Mouse (Mus musculus) adrenal gland, postnatal 36 days (tissue): ENCODE data around the gene Myrip. TPM values are rescaled to one million over a fixed set of nuclear protein-coding genes. Genes with fewer than 3 reads are reported as not detected.
A peak's percentile ranks its signal among the peaks of the same experiment; 100 is the strongest.

Source experiments
- DNase-seq, 2 experiments: peaks; one replicate each; pipeline ENCODE4 v3.0.0; 2021; ENCODE audit warnings: mixed read lengths in 1 of 2
- total RNA-seq, 2 experiments: library from RNA; stranded (reverse); gene quantifications; 2 replicates each; pipeline ENCODE4 v1.2.3; 2021

Gene Myrip
- total RNA-seq, 2 experiments from 2014 or later, result 5.8 to 5.9 TPM

DNA sequence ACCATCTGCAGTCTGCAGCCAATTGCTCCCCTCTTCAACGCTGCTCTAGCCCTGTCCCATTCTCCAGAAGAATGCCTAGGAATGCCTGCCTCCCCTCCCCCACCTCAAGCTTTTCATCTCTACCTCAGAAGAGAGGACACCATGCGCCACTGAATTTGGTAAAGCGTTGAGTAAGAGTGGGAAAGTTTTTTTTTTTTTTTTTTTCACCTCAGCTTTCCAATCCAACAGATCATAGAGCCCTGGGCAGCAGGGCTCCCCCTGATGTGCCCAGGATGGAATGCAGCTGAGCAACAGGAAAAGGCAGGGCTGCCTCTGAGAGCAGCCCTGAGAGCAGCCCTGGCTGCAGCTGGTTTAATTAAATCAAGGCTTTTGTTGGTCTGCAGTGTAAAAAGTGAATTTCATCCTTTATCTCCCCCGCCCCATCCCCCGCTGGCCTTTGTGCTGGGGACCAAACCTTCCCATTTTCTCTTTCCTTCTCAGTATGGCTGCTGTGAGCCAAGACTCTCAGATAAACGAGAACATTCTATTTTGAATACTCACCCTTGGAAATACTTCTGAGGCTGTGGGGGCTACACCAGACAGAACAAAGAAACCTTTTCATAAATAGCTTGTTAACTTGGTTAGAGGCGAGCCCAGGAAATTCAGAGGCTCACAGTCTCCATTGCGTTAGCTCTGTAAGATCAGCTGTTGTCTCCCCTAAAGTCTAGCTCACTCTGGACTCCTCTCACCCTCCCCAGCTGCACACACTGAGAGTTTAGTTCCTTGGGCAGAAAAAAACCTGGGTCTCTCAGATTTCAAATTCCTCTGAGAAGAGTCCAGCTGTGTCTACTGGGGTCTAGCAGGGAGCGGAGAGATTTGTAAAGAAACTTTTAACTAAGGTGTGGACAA is 154.7 kb downstream of the Myrip start:
- DNase-seq, result no peak

DNA sequence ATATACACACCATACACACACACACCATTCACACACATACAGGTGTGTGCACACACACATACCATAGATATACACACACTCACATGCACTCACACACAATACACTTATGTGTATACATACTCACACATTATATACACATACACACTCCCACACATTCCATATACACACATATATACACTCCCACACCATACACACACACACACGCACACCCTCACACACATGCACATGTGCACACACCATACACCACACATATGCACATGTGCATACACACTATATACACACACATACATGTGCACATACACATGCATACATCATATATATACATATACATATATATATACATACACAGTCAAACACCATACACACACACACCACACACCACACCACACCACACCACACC is 169.1 kb downstream of the Myrip start:
- DNase-seq, result no peak

GRCm38 (mm10) chr9:120481644-120482043 is 180.3 kb downstream of the Myrip start:
- DNase-seq, result no peak

DNA sequence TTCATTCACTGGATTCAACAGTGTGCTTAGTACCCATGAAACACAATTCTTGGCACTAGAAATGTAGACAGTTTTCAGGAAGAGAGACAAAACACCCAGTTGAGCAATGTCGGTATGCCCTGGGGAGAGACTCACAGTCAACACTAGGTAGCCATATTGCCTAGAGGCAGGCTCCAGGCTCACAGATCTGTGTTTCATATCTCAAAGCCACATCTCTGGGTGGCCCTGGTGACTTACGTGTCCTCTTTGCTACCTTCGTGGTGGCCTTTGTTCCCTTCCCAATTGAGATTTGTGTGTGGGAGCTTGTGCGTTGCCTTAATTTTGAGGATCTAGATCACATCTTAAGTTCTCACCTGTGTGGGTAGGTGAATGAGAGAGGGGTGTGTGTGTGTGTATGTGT is 181.1 kb downstream of the Myrip start:
- no peak for DNase-seq

DNA sequence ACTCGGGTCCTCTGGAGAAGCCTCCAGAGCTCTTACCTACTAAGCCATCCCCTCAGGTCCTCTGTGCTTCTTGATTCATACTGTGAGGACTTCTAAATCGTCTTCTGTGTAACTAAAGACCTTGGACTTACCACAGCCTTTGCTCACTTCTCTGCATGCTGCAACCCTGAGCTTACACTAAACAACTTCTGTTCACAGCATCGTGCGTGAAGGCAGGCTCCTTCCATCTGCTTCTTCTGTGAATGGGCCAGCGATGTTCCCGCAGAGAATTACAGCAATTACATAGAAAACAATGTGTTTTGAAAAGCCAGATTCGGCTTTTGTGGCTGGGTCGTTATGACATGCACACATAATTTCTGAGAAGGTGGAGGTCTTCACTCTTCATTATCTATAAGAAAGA is 181.8 kb downstream of the Myrip start:
- no peak for DNase-seq

GRCm38 (mm10) chr9:120487076-120487475 is 185.8 kb downstream of the Myrip start:
- DNase-seq, result peak; percentile 58 to 64

DNA sequence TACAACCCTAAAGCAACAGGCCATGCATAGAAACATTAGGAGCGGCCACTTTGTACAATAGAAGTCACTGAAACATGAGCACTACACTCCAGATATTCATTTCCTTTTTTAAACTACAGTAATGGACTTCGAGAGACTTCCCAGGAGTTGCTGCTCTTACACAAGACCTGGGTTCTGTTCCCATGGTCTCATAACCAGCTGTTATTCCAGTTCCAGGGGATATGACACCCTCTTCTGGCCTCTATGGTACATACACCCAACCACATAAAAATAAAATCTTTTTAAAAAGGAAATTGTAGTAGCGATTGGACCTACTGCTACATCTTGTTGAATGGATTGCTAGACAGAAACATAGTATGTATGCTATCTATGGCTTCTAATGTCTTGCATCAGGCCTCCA is 190.2 kb downstream of the Myrip start:
- DNase-seq, result no peak

- peak in 1 of 2 experiments; percentile 1 for DNase-seq
Observed at GRCm38 (mm10) chr9:120492010-120492399, 190.7 kb downstream of the Myrip start, which contains the start of gene Eif1b. TSS of gene Eif1b (plus strand) at chr9:120492232.

- DNase-seq, result peak; percentile 82 to 91
Observed at GRCm38 (mm10) chr9:120492400-120493351, 191.4 kb downstream of the Myrip start.

DNA sequence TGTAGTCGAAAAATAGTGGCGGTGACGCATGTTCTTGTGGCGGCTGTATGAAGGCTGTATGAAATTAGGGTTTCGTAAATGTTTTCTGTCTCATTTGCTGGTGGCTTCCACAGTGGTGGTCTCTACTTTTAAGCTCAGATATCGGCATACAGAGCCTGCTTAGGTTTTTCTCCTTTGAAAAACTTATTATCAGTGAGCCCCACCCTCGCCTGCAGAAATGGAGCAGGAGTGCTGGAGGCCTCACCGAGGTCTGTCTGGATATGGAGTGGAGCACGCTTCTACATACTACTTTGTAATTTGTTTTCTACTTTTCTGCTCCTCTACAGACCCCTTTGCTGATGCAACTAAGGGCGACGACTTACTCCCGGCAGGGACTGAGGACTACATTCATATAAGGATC is 192.5 kb downstream of the Myrip start:
- DNase-seq, result no peak

GRCm38 (mm10) chr9:120496691-120497090 is 195.4 kb downstream of the Myrip start:
- DNase-seq, result peak; percentile 58 to 69

DNA sequence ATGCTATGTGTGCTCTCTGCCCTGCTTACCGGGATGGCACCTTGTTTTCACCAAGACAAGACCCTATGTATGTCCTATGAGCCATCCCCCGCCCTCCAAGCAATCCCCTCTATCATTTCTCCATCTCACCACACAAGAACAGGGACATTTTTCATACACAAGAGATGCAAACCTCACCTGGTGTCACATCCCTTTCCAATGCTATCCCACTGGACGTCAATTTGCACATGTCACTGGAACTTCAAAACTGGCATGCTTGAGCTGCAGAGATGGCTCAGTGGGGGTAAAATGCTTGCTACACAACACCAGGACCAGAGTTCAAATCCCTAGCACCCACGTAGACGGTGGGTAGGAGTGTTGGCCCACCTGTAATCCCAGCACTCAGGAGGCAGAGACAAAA is 196.7 kb downstream of the Myrip start:
- no peak for DNase-seq

DNA sequence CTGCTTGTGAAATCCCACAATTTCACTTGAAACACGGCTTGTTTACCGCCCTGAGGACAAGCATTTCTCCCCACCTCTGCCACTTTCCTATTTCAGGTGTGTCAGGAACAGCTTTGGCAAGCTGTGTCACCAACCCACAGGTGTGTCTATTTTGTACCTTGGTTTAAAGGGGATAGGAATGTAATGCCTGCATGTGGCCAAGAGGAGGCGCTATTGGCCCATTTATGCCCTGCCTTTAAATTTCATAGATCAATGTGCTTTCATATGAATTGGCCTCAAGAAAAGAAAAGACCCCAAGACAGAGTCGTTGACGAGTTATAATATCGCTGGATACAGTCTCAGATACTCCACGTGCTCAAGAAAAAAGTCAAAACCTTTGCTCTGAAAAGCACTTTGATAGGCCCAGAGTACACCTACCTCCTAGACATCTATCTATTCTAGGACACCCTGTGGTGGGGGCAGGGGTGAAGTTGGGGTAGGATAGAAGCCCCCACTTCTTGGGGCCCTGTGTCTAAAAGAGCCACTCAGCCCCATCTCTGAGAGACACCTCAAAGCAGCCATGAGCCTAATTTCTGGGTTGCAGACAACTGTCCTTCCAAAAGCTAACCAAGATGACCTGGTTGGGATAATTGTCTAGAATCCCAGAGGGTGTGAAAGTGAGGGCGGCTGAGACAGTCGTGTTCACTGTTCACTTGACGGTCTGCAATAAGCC is 200.0 kb downstream of the Myrip start:
- DNase-seq, result no peak

GRCm38 (mm10) chr9:120502013-120502412 is 200.7 kb downstream of the Myrip start:
- peak; percentile 72 to 77 for DNase-seq

GRCm38 (mm10) chr9:120504423-120504822 is 203.1 kb downstream of the Myrip start:
- DNase-seq, result no peak

- peak; percentile 17 to 44 for DNase-seq
Observed at GRCm38 (mm10) chr9:120511781-120512180, 210.5 kb downstream of the Myrip start.

- no peak for DNase-seq
Observed at GRCm38 (mm10) chr9:120516720-120517119, 215.4 kb downstream of the Myrip start.

GRCm38 (mm10) chr9:120518946-120519345 is 217.6 kb downstream of the Myrip start:
- no peak for DNase-seq

DNA sequence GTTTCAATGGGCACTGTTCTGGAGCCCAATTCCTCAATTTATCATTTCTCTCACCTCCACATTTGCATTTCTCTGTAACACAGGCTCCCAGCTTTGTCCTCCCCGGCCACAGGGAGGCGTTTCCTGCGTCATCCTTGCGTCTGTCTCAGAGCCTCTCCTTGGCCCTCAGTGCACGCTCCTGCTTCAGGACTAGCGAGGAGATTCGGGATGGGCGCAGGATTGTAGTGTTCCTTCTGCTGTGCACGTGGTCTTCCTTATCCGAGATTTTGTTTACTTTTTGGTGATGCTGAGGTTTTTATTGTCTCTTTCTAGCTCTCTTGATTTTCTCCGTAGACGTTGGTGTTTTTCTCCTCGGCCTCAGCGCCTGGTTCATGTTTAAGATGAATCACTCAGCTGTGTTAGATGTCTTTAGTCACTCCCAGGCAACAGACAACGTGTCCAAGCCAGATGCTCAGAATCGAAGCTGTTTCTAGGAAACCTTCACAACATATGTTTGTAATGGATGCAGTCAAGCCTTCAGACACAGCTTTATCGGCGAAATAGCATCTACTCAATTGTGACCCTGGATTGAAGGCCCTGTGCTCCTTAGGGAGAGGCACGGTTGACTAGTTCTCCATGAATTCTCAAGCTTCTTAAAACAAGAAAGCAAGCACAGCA is 218.3 kb downstream of the Myrip start:
- DNase-seq, result peak in 1 of 2 experiments; percentile 18

DNA sequence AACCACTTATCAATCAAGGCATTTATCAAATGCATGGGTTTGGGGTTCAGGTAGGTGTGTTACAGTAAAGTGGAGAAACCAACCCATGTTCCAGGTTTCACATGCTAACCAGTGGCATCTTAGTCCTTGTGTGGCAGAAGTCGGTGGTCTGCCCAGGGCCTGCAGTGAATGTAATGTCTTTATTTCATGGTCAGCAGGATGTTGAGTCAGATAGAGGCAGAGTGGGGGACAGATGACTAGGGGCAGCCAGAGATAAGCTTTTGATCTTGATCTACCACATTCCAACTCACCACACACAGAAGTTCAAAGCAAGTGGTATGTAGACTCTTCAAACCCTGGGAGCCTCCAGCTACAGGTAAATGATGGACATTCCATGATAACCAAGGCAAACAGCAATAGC is 219.8 kb downstream of the Myrip start:
- no peak for DNase-seq
